ENCODE assay signal across 11 mouse cellular contexts in genomic region chr5:115434853-115435754, GRCm38 (mm10). TPM values are rescaled to one million over a fixed set of nuclear protein-coding genes. Genes with fewer than 3 reads are reported as not detected.
DNase-seq lines count a peak whose midpoint lies in the region; ATAC-seq and TF ChIP-seq lines count a peak whose summit lies in the region.
"Had no signal": no experiment of that assay in that cellular context is flagged by ENCODE, and none has a peak within 500 bp of the region (broad histone marks: within the 10 kb centered on the region; RNA-seq: fewer than 3 reads in every experiment).

No protein-coding gene starts in this region.

- DNase-seq in brain, embryonic 14.5 days (ENCODE audit: low read depth) = peak; percentile 77
- peak; percentile 66 for DNase-seq in embryonic facial prominence, embryonic 11.5 days (ENCODE audit: low spot score)
- DNase-seq in midbrain, postnatal 0 days (ENCODE audit: low spot score) = no peak
- no peak for DNase-seq in T-cell, adult 2 months (ENCODE audit: low spot score)
- DNase-seq in layer of hippocampus, adult 11-12 months (ENCODE audit: low spot score) = no peak
- DNase-seq in layer of hippocampus, postnatal 14 days (ENCODE audit: low spot score in 2 of 2) = no peak
- DNase-seq: thymus, postnatal 4 days had no signal

- 0 out of 2 replicates have a peak overlapping the region, but pooled peaks have one; percentile 5 for H3K4me3 ChIP-seq in embryonic facial prominence, embryonic 11.5 days (ENCODE audit: low read depth, low read length)
- H3K4me3 ChIP-seq in hindbrain, embryonic 16.5 days (ENCODE audit: low read length) = peak overlapping the region; percentile 14
- H3K4me3 ChIP-seq in midbrain, postnatal 0 days (ENCODE audit: low read depth, low read length) = no peak overlapping the region

- no peak for TF ChIP-seq POLR2A in brain, embryonic 14.5 days (IDR thresholded peaks at IDR 0.05; ENCODE audit: borderline replicate concordance, extremely low read depth, insufficient read depth, insufficient read length, poor library complexity, severe bottlenecking)

- 19% methylated on average over 14 of the region's 15 CpGs for WGBS in embryonic facial prominence, embryonic 11.5 days
- WGBS in hindbrain, embryonic 16.5 days = 15% methylated on average over 15 of the region's 15 CpGs
- 11% methylated on average over 15 of the region's 15 CpGs for WGBS in midbrain, postnatal 0 days

- no peaks in the 10 kb centered on the region for H3K9me3 ChIP-seq in embryonic facial prominence, embryonic 11.5 days (replicated peaks; ENCODE audit: control insufficient read depth, low read length)
- H3K9me3 ChIP-seq in hindbrain, embryonic 16.5 days (ENCODE audit: control insufficient read depth, low read length) = no peaks in the 10 kb centered on the region
- no peaks in the 10 kb centered on the region for H3K9me3 ChIP-seq in midbrain, postnatal 0 days (ENCODE audit: low read length)

- H3K27me3 ChIP-seq in embryonic facial prominence, embryonic 11.5 days (ENCODE audit: control insufficient read depth, insufficient read depth, low read length) = no peaks in the 10 kb centered on the region
- H3K27me3 ChIP-seq in hindbrain, embryonic 16.5 days (replicated peaks; ENCODE audit: control insufficient read depth, insufficient read depth, low read length) = no peaks in the 10 kb centered on the region
- no peaks in the 10 kb centered on the region for H3K27me3 ChIP-seq in midbrain, postnatal 0 days (ENCODE audit: insufficient read depth, low read length)
- H3K27me3 ChIP-seq: Patski had no signal

- H3K4me2 ChIP-seq in embryonic facial prominence, embryonic 11.5 days (ENCODE audit: low read depth, low read length) = peak overlapping the region; percentile 54
- peak overlapping the region; percentile 66 for H3K4me2 ChIP-seq in hindbrain, embryonic 16.5 days (ENCODE audit: low read length)
- peak overlapping the region; percentile 54 for H3K4me2 ChIP-seq in midbrain, postnatal 0 days (ENCODE audit: low read depth, low read length, poor library complexity, severe bottlenecking)

- peak overlapping the region; percentile 78 for H3K9ac ChIP-seq in embryonic facial prominence, embryonic 11.5 days (replicated peaks; ENCODE audit: low read length)
- H3K9ac ChIP-seq in hindbrain, embryonic 16.5 days (ENCODE audit: low read depth, low read length) = peak overlapping the region; percentile 73
- peak overlapping the region; percentile 70 for H3K9ac ChIP-seq in midbrain, postnatal 0 days (replicated peaks; ENCODE audit: low read length, poor library complexity, severe bottlenecking)

- no peak for TF ChIP-seq CTCF in brain, embryonic 14.5 days (IDR thresholded peaks at IDR 0.05; ENCODE audit: borderline replicate concordance, extremely low read depth, insufficient read depth, insufficient read length)
- TF ChIP-seq CTCF in midbrain, postnatal 0 days (IDR thresholded peaks at IDR 0.05) = no peak

- H3K27ac ChIP-seq in embryonic facial prominence, embryonic 11.5 days (replicated peaks; ENCODE audit: low read depth, low read length) = peak overlapping the region; percentile 99
- H3K27ac ChIP-seq in hindbrain, embryonic 16.5 days (ENCODE audit: low read depth, low read length) = peak overlapping the region; percentile 99
- peak overlapping the region; percentile 98 for H3K27ac ChIP-seq in midbrain, postnatal 0 days (ENCODE audit: low read depth, low read length)

- peaks cover 5% of the 10 kb centered on the region for H3K36me3 ChIP-seq in embryonic facial prominence, embryonic 11.5 days (replicated peaks; ENCODE audit: control insufficient read depth, insufficient read depth, low read depth, low read length)
- peaks cover 3% of the 10 kb centered on the region; the same call in 1 of the 2 replicates for H3K36me3 ChIP-seq in hindbrain, embryonic 16.5 days (ENCODE audit: control insufficient read depth, insufficient read depth, low read length)
- 0 out of 2 replicates have a peak, but pooled peaks cover 2% of the 10 kb centered on the region for H3K36me3 ChIP-seq in midbrain, postnatal 0 days (ENCODE audit: insufficient read depth, low read length)

- H3K4me1 ChIP-seq in embryonic facial prominence, embryonic 11.5 days (ENCODE audit: control insufficient read depth, insufficient read depth, low read length) = peaks cover 52% of the 10 kb centered on the region
- peaks cover 81% of the 10 kb centered on the region for H3K4me1 ChIP-seq in hindbrain, embryonic 16.5 days (ENCODE audit: control insufficient read depth, insufficient read depth, low read depth, low read length)
- H3K4me1 ChIP-seq in midbrain, postnatal 0 days (ENCODE audit: insufficient read depth, low read length) = peaks cover 44% of the 10 kb centered on the region

- ATAC-seq in embryonic facial prominence, embryonic 11.5 days (replicated peaks; ENCODE audit: insufficient number of reproducible peaks, low FRiP score, low TSS enrichment, low read depth) = no peak
- no peak for ATAC-seq in hindbrain, embryonic 16.5 days
- no peak for ATAC-seq in midbrain, postnatal 0 days (ENCODE audit: low FRiP score)
- ATAC-seq: Patski had no signal

RNA-seq across cellular contexts. Expression of gene Msi1, which starts 5.7 kb away (rescaled TPM):
- 232 and 238 TPM in 2 replicates for polyA plus RNA-seq in brain, embryonic 14.5 days (2012; rRNA removed)
- 52.4 and 53.9 TPM in 2 replicates for polyA plus RNA-seq in embryonic facial prominence, embryonic 11.5 days (2014; fragmentation: Nextera tagmentation; extraction: Ambion mirVana)
- 23.0 and 44.5 TPM in 2 replicates for polyA plus RNA-seq in hindbrain, embryonic 16.5 days (2015; fragmentation: Nextera tagmentation; extraction: Ambion mirVana)
- 72.5 and 82.9 TPM in 2 replicates for total RNA-seq in midbrain, postnatal 0 days (2014; rRNA removed)
- 41.1 and 52.1 TPM in 2 replicates for polyA plus RNA-seq in midbrain, postnatal 0 days (2015; fragmentation: Nextera tagmentation; extraction: Ambion mirVana)
- total RNA-seq in layer of hippocampus, postnatal 14 days (2021) = 10 to 100 TPM; 70.6 to 71.8 TPM

RNA-seq across cellular contexts. Expression of gene Pla2g1b, which starts 31.0 kb away (rescaled TPM):
- polyA plus RNA-seq in brain, embryonic 14.5 days (2012; rRNA removed) = not detected in 2 replicates
- not detected in 2 replicates for polyA plus RNA-seq in embryonic facial prominence, embryonic 11.5 days (2014; fragmentation: Nextera tagmentation; extraction: Ambion mirVana)
- not detected in 2 replicates for polyA plus RNA-seq in hindbrain, embryonic 16.5 days (2015; fragmentation: Nextera tagmentation; extraction: Ambion mirVana)
- not detected in 2 replicates for total RNA-seq in midbrain, postnatal 0 days (2014; rRNA removed)
- not detected in 2 replicates for polyA plus RNA-seq in midbrain, postnatal 0 days (2015; fragmentation: Nextera tagmentation; extraction: Ambion mirVana)
- not detected for total RNA-seq in layer of hippocampus, postnatal 14 days (2021)
- total RNA-seq: gastrocnemius, adult 18-20 months had no signal
- polyA plus RNA-seq: liver, embryonic 16.5 days; Patski had no signal

RNA-seq across cellular contexts. Expression of gene Sirt4, which starts 49.4 kb away (rescaled TPM):
- 57.3 and 89.4 TPM in 2 replicates for polyA plus RNA-seq in brain, embryonic 14.5 days (2012; rRNA removed)
- polyA plus RNA-seq in embryonic facial prominence, embryonic 11.5 days (2014; fragmentation: Nextera tagmentation; extraction: Ambion mirVana) = 12.7 and 17.2 TPM in 2 replicates
- polyA plus RNA-seq in hindbrain, embryonic 16.5 days (2015; fragmentation: Nextera tagmentation; extraction: Ambion mirVana) = 24.8 and 26.8 TPM in 2 replicates
- total RNA-seq in midbrain, postnatal 0 days (2014; rRNA removed) = 19.5 and 25.6 TPM in 2 replicates
- polyA plus RNA-seq in midbrain, postnatal 0 days (2015; fragmentation: Nextera tagmentation; extraction: Ambion mirVana) = 22.4 and 27.0 TPM in 2 replicates
- total RNA-seq in layer of hippocampus, postnatal 14 days (2021) = 10 to 100 TPM; 25.8 to 28.3 TPM

Comparison
In these comparisons a context has a peak if more than half of its experiments do, and no peak if none do; other contexts are left out.
1. DNase-seq: peak in brain, embryonic 14.5 days (single experiment) and embryonic facial prominence, embryonic 11.5 days (single experiment); none in midbrain, postnatal 0 days (single experiment), T-cell, adult 2 months (single experiment), layer of hippocampus, adult 11-12 months (single experiment) and layer of hippocampus, postnatal 14 days (0 of 2).
2. Peak in every context shown above with its lines, with median percentiles within 50 percentile points of each other: H3K27ac ChIP-seq, H3K4me2 ChIP-seq and H3K9ac ChIP-seq.